Mouse (Mus musculus): ENCODE measurements at regions not wholly inside any gene's neighbourhood (a gene's known extent, or its start where the extent isn't known, plus 50 kb on each side); places are given as distances from the start of the nearest gene placed in this dataset.

GRCm38 (mm10) chr15:85660528-85661392, 74.0 kb upstream of the Ppara start:
- DNase-seq = no peak

GRCm38 (mm10) chr15:85661393-85661690, 73.4 kb upstream of the Ppara start:
- DNase-seq = no peak

- no peak for DNase-seq
Observed at GRCm38 (mm10) chr15:85661771-85662170, 73.0 kb upstream of the Ppara start.

GRCm38 (mm10) chr15:85662271-85662670, 72.5 kb upstream of the Ppara start:
- no peak for DNase-seq

DNA sequence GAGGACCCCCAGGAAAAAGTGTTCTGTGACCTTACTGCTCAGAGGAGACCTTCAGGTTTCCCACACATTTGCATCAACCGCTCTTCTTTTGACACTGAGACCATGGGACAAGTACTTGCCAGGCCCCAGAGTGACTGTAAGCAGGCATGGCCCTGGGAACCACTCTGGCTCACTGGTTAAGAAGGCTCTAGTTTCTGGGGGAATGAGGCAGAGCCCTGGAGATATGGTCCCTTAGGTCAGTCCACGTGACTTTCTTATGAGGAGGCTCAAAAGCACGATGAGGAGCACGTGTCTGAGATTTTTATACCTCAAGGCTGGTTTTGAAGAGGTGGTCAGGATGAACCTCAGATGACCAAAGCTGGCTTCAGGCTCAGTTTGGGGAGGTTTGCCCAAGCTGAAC, 72.1 kb upstream of the Ppara start:
- no peak for DNase-seq

DNA sequence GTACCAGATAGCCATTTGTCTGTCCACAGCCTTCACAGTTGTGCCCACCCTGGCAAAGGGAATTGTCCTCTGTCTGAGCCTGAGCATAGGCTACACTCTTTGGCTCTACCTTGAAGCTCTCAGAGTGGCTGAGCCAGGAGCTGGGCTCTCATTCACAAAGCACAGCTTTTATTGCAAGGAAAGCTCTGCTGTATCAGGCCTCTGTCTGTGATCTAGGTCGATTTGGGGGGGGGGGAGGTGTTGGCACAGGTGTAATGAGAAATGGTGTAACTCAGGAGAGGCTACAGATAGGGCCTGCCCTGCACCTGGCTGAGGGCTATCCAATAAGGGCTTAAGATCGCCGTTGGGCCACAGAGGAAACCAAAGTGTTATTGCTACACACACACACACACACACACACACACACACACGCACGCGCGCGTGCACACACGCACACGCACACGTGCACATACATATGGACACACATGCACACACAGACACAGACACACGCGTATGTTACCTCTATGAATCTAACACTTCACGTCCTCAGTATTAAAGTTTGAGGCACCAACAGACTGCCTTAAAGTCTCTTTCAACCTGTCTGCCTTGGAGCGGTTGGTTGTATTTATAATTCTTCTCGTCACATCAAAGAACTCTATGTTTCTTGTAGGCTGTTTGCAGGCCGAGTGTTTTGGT, 70.9 kb upstream of the Ppara start:
- no peak for DNase-seq

DNA sequence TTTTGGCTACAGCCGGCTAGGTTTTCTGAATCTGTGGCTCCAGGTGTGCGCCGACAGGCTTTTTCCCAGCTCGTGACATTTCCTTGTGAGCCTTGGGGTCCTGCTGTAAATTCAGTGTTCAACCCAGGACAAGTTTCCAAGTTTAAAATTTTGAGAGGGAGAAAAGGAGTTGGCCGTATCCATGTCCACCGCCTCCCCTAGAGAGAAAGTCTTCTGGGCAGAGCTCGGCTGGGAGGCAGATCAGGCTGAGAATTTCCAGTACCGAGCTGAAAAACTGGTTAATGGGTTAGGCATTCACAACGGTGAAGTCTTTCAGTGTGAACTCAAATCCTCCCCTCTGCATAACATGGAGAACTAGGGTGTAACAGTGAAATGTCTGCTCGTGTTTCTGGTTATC, 70.4 kb upstream of the Ppara start:
- no peak for DNase-seq

GRCm38 (mm10) chr15:85665181-85665821, 69.5 kb upstream of the Ppara start:
- DNase-seq = no peak

GRCm38 (mm10) chr15:85666496-85666895, 68.3 kb upstream of the Ppara start:
- no peak for DNase-seq

DNA sequence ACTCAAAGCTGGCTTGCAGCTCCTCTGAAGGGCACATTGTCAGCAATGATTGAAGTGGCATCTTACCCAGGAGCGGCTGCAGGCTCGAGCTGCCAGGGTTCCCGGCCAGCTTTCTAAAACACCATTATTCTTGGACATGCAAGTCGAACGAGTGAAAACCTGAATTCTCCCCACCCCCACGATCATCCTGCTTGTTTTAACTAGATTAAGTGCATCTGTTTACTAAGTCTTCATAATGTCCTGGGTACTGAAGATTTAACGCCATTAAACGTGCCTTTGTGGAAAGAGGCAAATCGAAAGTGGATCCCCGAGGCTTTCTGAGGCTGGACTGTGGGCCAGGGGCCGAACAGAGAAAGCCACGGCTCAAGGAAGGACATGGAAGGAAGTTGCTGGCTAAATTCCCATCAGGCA, 67.4 kb upstream of the Ppara start:
- peak; percentile 72 for DNase-seq

- DNase-seq = no peak
Observed at GRCm38 (mm10) chr15:85667906-85668590, 66.7 kb upstream of the Ppara start.

DNA sequence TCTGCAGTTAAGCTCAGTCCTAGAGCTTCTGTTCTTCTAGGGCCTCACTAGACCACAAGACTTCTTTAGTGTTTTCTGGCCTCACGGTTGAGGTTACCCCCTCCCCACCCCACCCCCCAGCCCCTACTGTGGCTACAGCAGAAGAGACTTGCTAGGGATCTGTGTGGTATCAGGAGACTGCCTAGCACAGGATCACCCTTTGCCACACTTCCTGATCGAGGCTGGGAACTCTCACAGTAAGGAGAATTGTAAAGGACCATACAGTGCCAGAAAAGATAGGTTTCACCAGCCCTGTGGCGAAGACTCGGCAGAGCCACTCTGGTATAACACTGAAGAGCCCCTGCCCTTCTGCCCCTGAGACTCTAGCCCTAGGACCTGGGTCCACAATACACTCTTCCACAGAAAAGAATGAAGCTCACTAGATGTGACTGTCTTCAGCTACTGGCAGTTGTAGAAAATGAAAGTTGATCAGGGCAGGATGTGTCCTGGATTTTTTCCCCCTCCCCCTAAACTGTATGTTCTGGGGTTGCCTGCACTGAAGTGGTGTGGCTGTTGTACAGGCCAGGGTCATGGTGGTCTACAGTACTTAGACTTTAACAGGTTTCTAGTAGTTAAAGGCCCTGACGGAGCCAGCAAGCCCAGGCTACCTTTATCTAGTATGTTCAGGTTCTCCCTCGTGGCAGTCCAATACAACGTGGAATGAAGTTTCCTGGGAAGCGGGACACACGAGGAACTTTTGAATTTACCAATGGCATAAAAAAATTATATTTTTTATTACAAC, 65.7 kb upstream of the Ppara start:
- DNase-seq = no peak

- DNase-seq = peak; percentile 92
Observed at GRCm38 (mm10) chr15:85669652-85670175, 65.1 kb upstream of the Ppara start.

DNA sequence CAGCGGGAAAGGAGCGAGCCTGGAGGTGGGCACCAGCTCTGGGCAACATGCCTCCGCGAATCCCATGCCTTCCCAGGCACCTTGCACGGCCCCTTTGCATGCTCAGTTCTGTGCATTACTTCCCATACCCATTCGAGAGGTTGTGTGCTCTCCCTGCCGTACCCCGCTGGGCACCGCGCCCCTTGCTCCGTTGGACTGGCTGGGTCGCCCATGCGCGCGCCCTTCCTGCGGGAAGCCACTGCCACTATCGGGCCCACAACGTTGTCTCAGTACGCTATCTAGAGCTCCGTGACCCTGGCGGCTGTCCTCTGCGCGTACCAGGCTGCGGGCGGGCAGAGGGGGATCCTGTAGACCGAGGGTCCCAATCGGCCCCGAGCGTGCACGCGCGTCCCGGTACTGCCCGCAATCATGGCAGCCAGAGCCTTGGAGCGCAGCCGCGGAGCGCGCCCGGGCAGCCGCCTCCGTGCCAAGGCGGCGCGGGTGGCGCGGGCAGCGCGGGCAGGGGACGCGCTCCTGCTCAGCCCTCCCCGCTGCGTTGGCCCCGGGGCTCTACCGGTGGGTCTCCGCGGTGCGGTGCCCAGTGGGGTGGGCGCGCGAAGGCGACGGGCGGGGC, 64.5 kb upstream of the Ppara start:
- DNase-seq = peak; percentile 80

DNA sequence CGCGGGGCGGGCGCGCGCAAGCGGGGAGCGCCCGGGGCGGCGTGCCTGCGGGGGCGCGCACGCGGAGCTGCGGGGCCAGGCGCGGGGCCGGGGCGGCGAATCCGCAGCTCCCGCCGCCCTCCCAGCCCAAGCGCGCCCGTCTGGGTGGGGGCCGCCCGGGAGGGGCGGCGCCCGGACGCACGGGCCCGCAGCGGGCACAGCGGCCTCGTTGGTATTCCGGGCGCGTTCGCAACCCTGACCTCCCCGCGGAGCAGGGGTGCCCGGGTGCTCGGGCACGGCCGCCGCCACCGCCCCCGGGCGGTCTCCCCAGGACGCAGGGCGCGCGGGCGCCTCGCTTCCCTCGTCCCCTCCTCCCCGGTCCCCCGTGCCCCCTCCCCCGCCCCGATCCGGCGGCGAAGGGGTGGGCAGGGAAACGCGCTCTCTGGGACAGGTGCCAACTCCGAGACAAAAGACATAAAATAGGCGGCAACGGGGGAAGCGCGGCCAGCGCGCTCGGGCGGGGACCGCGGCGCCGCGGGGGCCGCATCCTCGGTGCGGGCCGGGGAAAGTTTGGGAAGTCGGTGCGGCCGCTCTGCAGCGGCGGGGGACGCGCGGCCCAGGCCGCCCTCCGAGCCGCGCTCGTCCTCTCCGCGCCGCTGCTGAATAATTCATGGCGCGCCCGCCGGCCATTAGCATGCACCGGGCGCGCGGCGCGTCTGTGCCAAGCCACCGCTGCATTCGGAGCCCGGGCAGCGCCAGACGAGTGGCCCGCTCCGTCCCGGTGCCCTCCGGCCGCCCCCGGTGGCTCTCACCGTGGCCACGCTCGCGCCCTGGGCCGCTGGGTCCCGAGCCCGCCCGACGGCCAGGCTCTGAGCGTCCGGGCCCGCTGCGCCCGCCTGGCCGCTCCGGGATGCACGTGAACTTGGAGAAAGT, 63.7 kb upstream of the Ppara start:
- DNase-seq = peak; percentile 95

- DNase-seq = peak; percentile 70
Observed at GRCm38 (mm10) chr15:85671701-85672191, 63.0 kb upstream of the Ppara start.

- no peak for DNase-seq
Observed at GRCm38 (mm10) chr15:85672376-85672775, 62.4 kb upstream of the Ppara start.

GRCm38 (mm10) chr15:85672931-85673330, 61.9 kb upstream of the Ppara start:
- DNase-seq = peak; percentile 28

DNA sequence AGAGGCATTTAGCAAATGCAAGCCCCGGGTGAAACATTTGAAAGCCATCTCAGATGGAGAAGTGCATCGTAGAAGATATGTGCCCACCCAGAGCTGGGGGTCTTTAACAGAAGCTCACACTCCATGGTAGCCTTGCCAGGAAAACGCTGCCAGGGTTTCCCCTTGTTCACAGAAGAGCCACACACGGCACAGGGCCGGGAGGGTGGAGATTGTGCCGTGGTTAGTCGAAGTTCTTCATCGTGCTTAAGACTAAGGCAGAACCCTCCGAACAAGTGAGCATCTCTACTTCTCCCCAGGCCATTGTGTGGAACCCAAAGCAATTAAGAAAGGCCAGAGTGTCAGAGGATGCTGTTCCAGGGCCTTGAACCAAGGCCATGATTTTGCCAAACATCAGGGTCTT, 61.3 kb upstream of the Ppara start:
- DNase-seq = peak; percentile 28

Data from adrenal gland, postnatal 10 days (tissue).